Mouse (Mus musculus) stomach, embryonic 14.5 days (tissue): ENCODE results near the gene Il1rap. TPM values are rescaled to one million over a fixed set of nuclear protein-coding genes. Genes with fewer than 3 reads are reported as not detected.

ENCODE experiments used
- ATAC-seq: fragments of 200-750 bp; cut with Nextera tagmentation; 2 replicates; pipeline ENCODE4 v1.8.0; 2017; ENCODE audit warnings: low read depth, moderate TSS enrichment; ENCODE audit not compliant: insufficient number of reproducible peaks, insufficient read depth, low FRiP score
- H3K27ac ChIP-seq: fragments of 300-500 bp; sonication (generic); 2 replicates; pipeline ENCODE4 v1.5.1; 2014; ENCODE audit warnings: mild to moderate bottlenecking, low read length, moderate library complexity, mixed read lengths
- H3K27me3 ChIP-seq: fragments of 300-500 bp; sonication (generic); 2 replicates; pipeline ENCODE4 v1.6.1; 2014; ENCODE audit warnings: low read length, control low read depth, mixed read lengths; ENCODE audit not compliant: control insufficient read depth, insufficient read depth
- H3K36me3 ChIP-seq: fragments of 300-500 bp; sonication (generic); 2 replicates; pipeline ENCODE4 v1.6.1; 2014; ENCODE audit warnings: mild to moderate bottlenecking, control low read depth, low read length, moderate library complexity, mixed read lengths; ENCODE audit not compliant: control insufficient read depth, insufficient read depth
- H3K4me1 ChIP-seq: fragments of 300-500 bp; sonication (generic); 2 replicates; pipeline ENCODE4 v1.6.1; 2014; ENCODE audit warnings: low read length, control low read depth, mixed read lengths; ENCODE audit not compliant: control insufficient read depth, insufficient read depth
- H3K4me2 ChIP-seq: fragments of 300-500 bp; sonication (generic); replicated peaks from 2 replicates; pipeline ENCODE4 v1.6.1; 2014; ENCODE audit warnings: low read depth, low read length, control low read depth
- H3K4me3 ChIP-seq: fragments of 300-500 bp; sonication (generic); 2 replicates; pipeline ENCODE4 v1.5.1; 2014; ENCODE audit warnings: low read depth, low read length, control low read depth
- H3K9ac ChIP-seq: fragments of 300-500 bp; sonication (generic); replicated peaks from 2 replicates; pipeline ENCODE4 v1.6.1; 2014; ENCODE audit warnings: low read depth, mild to moderate bottlenecking, control low read depth, low read length, moderate library complexity, mixed read lengths
- H3K9me3 ChIP-seq: fragments of 300-500 bp; sonication (generic); 2 replicates; pipeline ENCODE4 v1.6.1; 2016; ENCODE audit warnings: low read depth, low read length, control low read depth; ENCODE audit not compliant: control insufficient read depth
- WGBS: fragments of 180-500 bp; shearing (Covaris S2); extraction: QIAGEN DNeasy Blood & Tissue Kit; methylation state at CpG from one replicate; pipeline ENCODE4 v1.1.7; 2014; 5-methylcytosine and 5-hydroxymethylcytosine counted together
- polyA plus RNA-seq: library from polyadenylated mRNA; unstranded; fragments of >200 nt; fragmentation: Nextera tagmentation; extraction: Ambion mirVana; gene quantifications from 2 replicates; pipeline ENCODE4 v1.2.1, GENCODE M21; 2014

Il1rap gene
- polyA plus RNA-seq, 1 experiment from 2014 or later = 9.5 TPM

DNA sequence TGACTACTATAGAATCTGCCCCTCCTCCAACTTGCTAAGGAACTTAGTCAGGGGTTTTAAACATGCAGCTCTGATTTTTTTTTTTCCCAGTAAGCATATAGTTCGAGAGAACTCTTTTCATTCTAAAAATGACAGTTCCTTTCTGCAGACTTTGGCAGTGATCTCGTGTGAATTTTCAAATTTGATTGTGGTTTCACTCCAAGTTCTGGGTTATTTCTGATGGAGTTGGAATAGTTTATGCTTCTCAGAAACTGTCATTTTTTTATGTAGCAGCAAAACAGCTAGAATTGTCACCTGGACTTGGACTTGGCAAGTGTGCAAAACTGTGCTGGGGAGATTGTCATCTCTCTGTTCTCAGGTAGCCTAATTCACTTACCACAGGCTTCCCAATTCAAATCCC, 53.3 kb downstream of the Il1rap start:
- Histone ChIP-seq H3K27ac (no peak overlapping the region), H3K27me3 (no peaks in the 10 kb centered on the region), H3K9me3 (no peaks in the 10 kb centered on the region), H3K36me3 (no peaks in the 10 kb centered on the region), H3K4me2 (no peak overlapping the region), H3K4me1 (no peaks in the 10 kb centered on the region), H3K9ac (no peak overlapping the region), H3K4me3 (no peak overlapping the region)
- ATAC-seq = no peak
- WGBS = 61% methylated on average over 2 of the region's 2 CpGs

DNA sequence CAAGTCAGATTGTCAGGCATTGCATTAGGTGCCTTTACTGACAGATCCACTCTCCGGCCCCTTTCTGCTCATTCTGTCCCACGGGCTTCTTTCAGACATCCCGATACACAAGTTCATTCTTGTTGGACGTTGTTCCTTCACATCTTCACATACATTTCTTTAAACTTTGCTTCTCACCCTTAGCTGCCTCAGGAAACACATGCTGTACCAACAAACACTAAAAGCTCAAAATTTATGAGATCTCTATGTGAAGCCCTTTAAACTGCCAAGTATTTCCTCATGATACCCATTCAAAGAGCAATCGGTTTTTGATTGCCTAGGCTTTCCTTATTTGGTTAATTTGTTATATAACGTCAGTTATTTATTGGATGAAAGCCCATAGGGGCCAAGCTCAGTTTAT, 61.6 kb downstream of the Il1rap start:
- H3K4me3 ChIP-seq = no peak overlapping the region
- H3K4me2 ChIP-seq = no peak overlapping the region
- no peak overlapping the region for H3K9ac ChIP-seq
- H3K4me1 ChIP-seq = no peaks in the 10 kb centered on the region
- H3K9me3 ChIP-seq = no peaks in the 10 kb centered on the region
- H3K27ac ChIP-seq = no peak overlapping the region
- no peaks in the 10 kb centered on the region for H3K27me3 ChIP-seq
- ATAC-seq = no peak
- WGBS = 73% methylated on average over 6 of the region's 6 CpGs
- H3K36me3 ChIP-seq = no peaks in the 10 kb centered on the region

DNA sequence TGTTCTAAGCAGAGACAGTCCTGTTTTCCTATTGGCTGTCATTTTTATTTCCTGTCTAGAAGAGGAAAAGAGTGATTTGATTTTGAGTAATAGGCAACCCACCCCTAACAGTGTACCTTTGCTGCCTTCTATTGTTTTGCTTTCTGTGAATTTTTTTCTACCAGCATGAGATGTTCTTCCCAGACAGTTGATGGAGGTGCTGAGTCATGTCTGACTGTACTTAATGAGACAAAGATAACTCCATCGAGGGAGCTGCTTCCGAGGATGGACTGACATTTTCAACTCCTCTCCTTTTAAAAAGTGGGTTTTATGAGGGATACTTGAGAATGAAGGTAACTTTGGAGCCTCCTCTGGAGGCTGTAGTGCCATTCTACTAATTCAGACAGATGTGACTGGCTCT, 64.6 kb downstream of the Il1rap start:
- 69% methylated on average over 2 of the region's 2 CpGs for WGBS
- H3K27ac ChIP-seq = no peak overlapping the region
- no peak overlapping the region for H3K9ac ChIP-seq
- no peaks in the 10 kb centered on the region for H3K9me3 ChIP-seq
- no peaks in the 10 kb centered on the region for H3K4me1 ChIP-seq
- no peaks in the 10 kb centered on the region for H3K36me3 ChIP-seq
- ATAC-seq = no peak
- H3K27me3 ChIP-seq = no peaks in the 10 kb centered on the region
- H3K4me3 ChIP-seq = no peak overlapping the region
- H3K4me2 ChIP-seq = no peak overlapping the region

DNA sequence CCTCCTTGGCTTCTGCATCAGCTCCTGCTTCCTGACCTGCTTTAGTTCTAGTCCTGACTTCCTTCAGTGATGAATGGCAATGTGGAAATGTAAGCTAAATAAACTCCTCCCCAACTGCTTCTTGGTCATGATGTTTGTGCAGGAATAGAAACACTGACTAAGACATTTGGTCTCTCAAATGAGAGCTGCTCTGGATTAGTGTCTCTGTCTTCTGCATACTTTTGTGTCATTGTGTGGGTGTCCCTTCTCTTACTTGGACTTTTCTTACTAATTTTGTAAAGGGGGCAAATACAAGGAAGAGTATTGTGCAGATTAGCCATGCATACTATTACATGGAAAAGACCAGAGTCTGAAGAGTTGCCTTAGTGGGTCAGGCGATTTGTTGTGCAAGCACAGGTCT, 65.5 kb downstream of the Il1rap start:
- 74% methylated on average over 1 of the region's 1 CpGs for WGBS
- no peaks in the 10 kb centered on the region for H3K4me1 ChIP-seq
- no peak overlapping the region for H3K4me2 ChIP-seq
- no peak overlapping the region for H3K9ac ChIP-seq
- no peaks in the 10 kb centered on the region for H3K9me3 ChIP-seq
- H3K27me3 ChIP-seq = no peaks in the 10 kb centered on the region
- no peaks in the 10 kb centered on the region for H3K36me3 ChIP-seq
- no peak overlapping the region for H3K27ac ChIP-seq
- no peak overlapping the region for H3K4me3 ChIP-seq
- ATAC-seq = no peak

DNA sequence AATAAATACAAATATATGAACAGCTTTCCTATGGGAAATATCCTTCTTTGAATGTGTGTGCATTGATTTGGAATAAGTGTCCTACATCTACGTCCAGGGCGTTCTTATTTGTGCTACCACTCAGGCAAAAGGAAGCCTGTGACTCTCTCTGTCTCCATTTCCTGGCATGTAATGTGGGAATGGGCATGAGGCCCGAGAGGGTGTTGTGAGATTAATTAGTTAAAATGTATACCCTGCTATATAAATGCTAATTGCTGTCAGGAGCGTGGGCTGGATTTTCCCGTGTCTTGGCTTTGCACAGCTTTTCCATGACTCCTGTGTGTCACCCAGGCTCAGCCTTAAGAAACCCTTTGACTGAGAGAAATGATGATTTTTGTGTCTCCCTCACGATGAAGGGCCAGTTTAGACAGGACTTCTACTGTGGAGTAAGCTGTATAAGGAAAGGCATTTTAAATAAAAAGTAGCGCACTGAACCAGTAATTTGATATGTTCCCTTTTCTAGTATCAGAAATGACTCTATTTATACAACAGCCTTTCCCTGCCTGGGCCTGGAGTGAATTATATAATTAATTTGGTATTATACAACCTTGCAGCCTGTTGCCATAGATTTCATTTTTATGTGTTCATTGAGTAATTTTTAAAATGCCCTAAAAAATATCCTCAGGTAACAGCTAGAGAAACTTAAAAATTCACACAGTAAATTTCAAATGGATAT, 81.4 kb downstream of the Il1rap start:
- no peaks in the 10 kb centered on the region for H3K36me3 ChIP-seq
- no peaks in the 10 kb centered on the region for H3K27me3 ChIP-seq
- no peak overlapping the region for H3K4me3 ChIP-seq
- H3K4me2 ChIP-seq = no peak overlapping the region
- no peak overlapping the region for H3K9ac ChIP-seq
- WGBS = 70% methylated on average over 7 of the region's 7 CpGs
- H3K9me3 ChIP-seq = no peaks in the 10 kb centered on the region
- no peaks in the 10 kb centered on the region for H3K4me1 ChIP-seq
- no peak for ATAC-seq
- H3K27ac ChIP-seq = no peak overlapping the region

- 92% methylated on average over 2 of the region's 2 CpGs for WGBS
- no peak overlapping the region for H3K4me3 ChIP-seq
- H3K4me2 ChIP-seq = no peak overlapping the region
- no peaks in the 10 kb centered on the region for H3K36me3 ChIP-seq
- H3K27me3 ChIP-seq = no peaks in the 10 kb centered on the region
- ATAC-seq = no peak
- H3K9ac ChIP-seq = no peak overlapping the region
- H3K27ac ChIP-seq = no peak overlapping the region
- no peaks in the 10 kb centered on the region for H3K9me3 ChIP-seq
- H3K4me1 ChIP-seq = no peaks in the 10 kb centered on the region
Measured at GRCm38 (mm10) chr16:26666401-26666800, 84.9 kb downstream of the Il1rap start.

DNA sequence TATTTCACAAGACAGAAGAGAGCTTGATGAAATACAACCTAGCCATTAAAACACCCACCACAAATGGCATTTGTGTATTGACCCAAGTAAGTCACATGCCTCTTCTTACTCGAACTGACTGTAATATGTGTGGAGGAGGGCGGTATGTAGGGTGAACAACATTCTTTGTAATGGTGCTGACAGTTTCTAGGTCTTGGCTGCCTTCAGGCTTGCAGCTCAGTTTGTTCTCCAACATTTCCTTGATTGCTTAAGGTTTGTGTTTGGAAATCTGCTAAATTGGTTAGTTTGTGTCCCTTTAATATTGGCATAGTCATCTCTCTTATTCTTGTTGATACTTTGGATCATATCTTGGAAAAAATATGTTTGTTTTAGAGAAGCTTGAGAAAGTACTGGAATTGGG, 87.6 kb downstream of the Il1rap start:
- Histone ChIP-seq H3K9ac (no peak overlapping the region), H3K27me3 (no peaks in the 10 kb centered on the region), H3K4me2 (no peak overlapping the region), H3K4me3 (no peak overlapping the region), H3K9me3 (no peaks in the 10 kb centered on the region), H3K4me1 (no peaks in the 10 kb centered on the region), H3K36me3 (no peaks in the 10 kb centered on the region), H3K27ac (no peak overlapping the region)
- ATAC-seq = no peak
- WGBS = 67% methylated on average over 2 of the region's 2 CpGs

DNA sequence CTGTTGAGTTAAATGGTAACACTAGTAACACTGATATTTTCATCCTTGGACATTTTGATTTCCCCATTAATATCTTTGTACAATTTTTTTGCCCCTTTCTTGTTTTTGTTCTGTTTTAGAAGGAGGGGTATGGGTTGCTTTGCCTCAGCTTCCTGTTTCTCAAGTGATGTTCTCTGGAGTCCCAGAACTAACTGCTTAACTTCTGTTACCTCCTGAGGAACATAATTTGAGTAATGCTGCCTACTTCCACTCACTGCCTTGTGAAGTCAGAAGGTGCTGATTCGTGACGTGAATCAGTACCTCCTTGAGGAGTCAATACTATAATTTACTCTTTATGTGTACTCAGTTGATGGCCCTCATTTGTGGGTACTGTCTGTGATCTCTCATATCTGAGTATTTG, 98.9 kb downstream of the Il1rap start:
- Histone ChIP-seq H3K4me1 (no peaks in the 10 kb centered on the region), H3K27me3 (no peaks in the 10 kb centered on the region), H3K4me3 (no peak overlapping the region), H3K4me2 (no peak overlapping the region), H3K9me3 (no peaks in the 10 kb centered on the region), H3K9ac (no peak overlapping the region), H3K27ac (no peak overlapping the region), H3K36me3 (no peaks in the 10 kb centered on the region)
- no peak for ATAC-seq
- WGBS = 88% methylated on average over 2 of the region's 2 CpGs

GRCm38 (mm10) chr16:26689771-26690170, 108.3 kb downstream of the Il1rap start:
- no peaks in the 10 kb centered on the region for H3K27me3 ChIP-seq
- H3K4me1 ChIP-seq = no peaks in the 10 kb centered on the region
- H3K36me3 ChIP-seq = no peaks in the 10 kb centered on the region
- no peak overlapping the region for H3K27ac ChIP-seq
- no peak overlapping the region for H3K4me3 ChIP-seq
- ATAC-seq = no peak
- H3K4me2 ChIP-seq = no peak overlapping the region
- no peak overlapping the region for H3K9ac ChIP-seq
- H3K9me3 ChIP-seq = no peaks in the 10 kb centered on the region
- 69% methylated on average over 2 of the region's 2 CpGs for WGBS
